Mouse (Mus musculus): Measurements from ENCODE around the gene Knstrn. TPM values are rescaled to one million over a fixed set of nuclear protein-coding genes. Genes with fewer than 3 reads are reported as not detected.

The Knstrn gene
- polyA plus RNA-seq, 1 experiment from 2014 or later, result 64.4 TPM

- H3K27me3 ChIP-seq, result no peaks in the 10 kb centered on the region
- DNase-seq (ENCODE audit: low read depth, low spot score), result no peak
- in situ Hi-C loops (cut with MboI; ENCODE audit: low pct_unique_long_range_greater_than_20kb), result loop anchor here (5.0 to 25.0 kb wide), 4 partner anchors 90 to 395 kb away; partner anchors contain the start of genes Ccdc9b and Srp14
- CTCF ChIA-PET, result interaction anchor here (5.0 kb wide), 1 partner anchor 119 kb away, joined by 23 read pairs; the partner anchor contains the start of gene Ccdc9b
- ATAC-seq, result no peak
- no peak for TF ChIP-seq CTCF (IDR thresholded peaks at IDR 0.05)
- POLR2A ChIA-PET, result interaction anchor here (0.6 to 1.9 kb wide), 3 partner anchors 117 to 1101 kb away, joined by 3 to 4 read pairs (median 3); no protein-coding TSS in a partner anchor
Observed at GRCm38 (mm10) chr2:118881956-118882355, 68.2 kb downstream of the Knstrn start.

DNA sequence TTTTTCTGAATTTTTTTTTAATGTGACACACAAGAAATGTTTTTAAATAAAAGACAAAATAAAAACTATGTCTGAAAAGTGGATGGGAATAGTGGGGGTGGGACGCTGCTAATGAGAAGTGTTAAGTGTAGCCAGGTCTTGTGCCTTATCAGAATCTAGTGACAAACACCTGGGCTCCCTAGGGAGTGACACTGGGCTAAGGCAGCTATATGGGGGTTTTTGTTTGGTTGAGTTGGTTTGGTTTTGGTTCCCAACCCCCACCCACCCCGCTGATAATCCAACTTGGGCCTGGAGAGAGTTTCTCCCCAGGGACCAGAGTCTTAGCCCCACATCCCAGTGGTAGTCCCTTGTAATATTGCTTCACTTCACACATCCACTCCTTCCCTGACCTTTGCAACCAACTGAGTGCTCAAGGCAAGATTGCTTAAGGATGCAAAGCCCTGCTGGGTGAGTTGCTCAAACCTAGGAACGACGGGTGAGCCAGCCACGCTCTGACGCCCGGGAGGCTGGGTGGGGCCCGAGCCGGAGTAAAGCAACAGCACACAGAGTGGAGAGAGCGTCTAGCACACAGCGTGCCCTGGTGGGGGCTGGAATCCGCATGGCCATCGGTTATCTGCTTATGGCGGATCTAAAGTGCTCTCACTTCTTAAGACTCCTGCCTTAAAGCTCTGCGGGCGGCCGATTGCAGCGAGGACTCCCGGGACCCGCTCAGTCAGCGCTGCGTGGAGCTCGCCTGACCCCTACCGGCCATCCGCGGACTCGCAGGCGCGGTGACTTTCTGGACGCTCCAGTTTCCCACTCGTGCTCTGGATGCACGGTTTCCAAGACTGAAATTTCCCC is 69.3 kb downstream of the Knstrn start:
- POLR2A ChIA-PET, result interaction anchor here (0.6 to 1.9 kb wide), 3 partner anchors 119 to 403 kb away, joined by 3 to 4 read pairs (median 3); partner anchors contain the start of gene Srp14
- peak; percentile 25 for ATAC-seq
- in situ Hi-C loops (cut with MboI; ENCODE audit: low pct_unique_long_range_greater_than_20kb), result loop anchor here (5.0 to 25.0 kb wide), 4 partner anchors 91 to 396 kb away; partner anchors contain the start of genes Ccdc9b and Srp14
- H3K27me3 ChIP-seq, result no peaks in the 10 kb centered on the region
- peak; percentile 100 for TF ChIP-seq CTCF (IDR thresholded peaks at IDR 0.05)
- CTCF ChIA-PET, result interaction anchor here (0.6 to 5.0 kb wide), 9 partner anchors 92 to 149 kb away, joined by 3 to 23 read pairs (median 3); partner anchors contain the start of genes Ccdc9b and Disp2
- DNase-seq (ENCODE audit: low read depth, low spot score), result no peak

- no peak for TF ChIP-seq CTCF (IDR thresholded peaks at IDR 0.05)
- DNase-seq (ENCODE audit: low read depth, low spot score) (no peak), ATAC-seq (no peak)
- H3K27me3 ChIP-seq, result no peaks in the 10 kb centered on the region
- in situ Hi-C loops (cut with MboI; ENCODE audit: low pct_unique_long_range_greater_than_20kb), result loop anchor here (25.0 kb wide), 1 partner anchor 400 kb away; the partner anchor contains the start of gene Srp14
- ChIA-PET CTCF (interaction anchor here (1.2 kb wide), 1 partner anchor 164 kb away, joined by 3 read pairs; no protein-coding TSS in a partner anchor), POLR2A (interaction anchor here (0.6 to 0.9 kb wide), 2 partner anchors 123 to 124 kb away, joined by 3 read pairs; no protein-coding TSS in a partner anchor)
Observed at GRCm38 (mm10) chr2:118887440-118887839, 73.6 kb downstream of the Knstrn start.

DNA sequence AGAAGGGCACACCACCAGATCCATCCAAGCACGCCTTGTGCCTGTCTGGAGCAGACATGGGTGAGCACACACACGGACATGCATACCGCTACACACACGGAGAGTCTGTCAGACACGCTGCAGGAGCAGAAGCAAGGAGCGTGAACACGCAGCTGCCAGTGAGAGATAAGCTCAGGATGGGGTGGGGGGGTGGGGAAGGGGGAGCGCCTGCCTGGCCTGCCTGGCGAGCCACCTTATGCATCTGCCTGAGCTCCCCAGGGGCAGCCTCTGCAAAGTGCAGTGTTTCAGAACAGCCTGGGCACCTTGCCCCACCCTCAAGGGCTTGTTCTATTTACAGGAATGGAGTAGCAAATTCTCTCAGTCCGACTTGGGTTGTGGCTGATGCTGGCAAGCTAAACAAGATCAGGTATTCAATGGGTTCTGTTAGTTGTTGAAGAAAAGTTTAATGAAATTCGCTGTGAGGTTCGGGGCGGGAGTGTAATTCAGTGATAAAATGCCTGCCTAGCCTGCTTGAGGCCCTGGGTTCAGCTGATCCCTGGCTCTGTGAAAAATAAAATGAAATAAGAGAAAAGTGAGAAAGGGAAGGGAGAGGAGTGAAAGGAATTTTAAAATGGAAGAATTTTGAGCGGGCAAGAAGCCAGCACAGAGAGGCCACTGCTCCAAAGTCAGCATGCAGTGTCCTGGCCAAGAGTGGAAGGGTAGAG is 74.2 kb downstream of the Knstrn start:
- ATAC-seq, result no peak
- CTCF ChIA-PET, result interaction anchor here (1.2 kb wide), 1 partner anchor 165 kb away, joined by 3 read pairs; no protein-coding TSS in a partner anchor

GRCm38 (mm10) chr2:118891173-118891572 is 77.4 kb downstream of the Knstrn start:
- in situ Hi-C loops (cut with MboI; ENCODE audit: low pct_unique_long_range_greater_than_20kb), result loop anchor here (25.0 kb wide), 1 partner anchor 404 kb away; the partner anchor contains the start of gene Srp14
- H3K27me3 ChIP-seq, result peaks cover 14% of the 10 kb centered on the region

More for the DNA sequence above, 74.2 kb downstream of the Knstrn start:
- no peak for TF ChIP-seq CTCF (IDR thresholded peaks at IDR 0.05)
- POLR2A ChIA-PET, result interaction anchor here (0.9 kb wide), 1 partner anchor 124 kb away, joined by 3 read pairs; no protein-coding TSS in a partner anchor
- no peak for DNase-seq (ENCODE audit: low read depth, low spot score)
- H3K27me3 ChIP-seq, result no peaks in the 10 kb centered on the region
- in situ Hi-C loops (cut with MboI; ENCODE audit: low pct_unique_long_range_greater_than_20kb), result loop anchor here (25.0 kb wide), 1 partner anchor 401 kb away; the partner anchor contains the start of gene Srp14

DNA sequence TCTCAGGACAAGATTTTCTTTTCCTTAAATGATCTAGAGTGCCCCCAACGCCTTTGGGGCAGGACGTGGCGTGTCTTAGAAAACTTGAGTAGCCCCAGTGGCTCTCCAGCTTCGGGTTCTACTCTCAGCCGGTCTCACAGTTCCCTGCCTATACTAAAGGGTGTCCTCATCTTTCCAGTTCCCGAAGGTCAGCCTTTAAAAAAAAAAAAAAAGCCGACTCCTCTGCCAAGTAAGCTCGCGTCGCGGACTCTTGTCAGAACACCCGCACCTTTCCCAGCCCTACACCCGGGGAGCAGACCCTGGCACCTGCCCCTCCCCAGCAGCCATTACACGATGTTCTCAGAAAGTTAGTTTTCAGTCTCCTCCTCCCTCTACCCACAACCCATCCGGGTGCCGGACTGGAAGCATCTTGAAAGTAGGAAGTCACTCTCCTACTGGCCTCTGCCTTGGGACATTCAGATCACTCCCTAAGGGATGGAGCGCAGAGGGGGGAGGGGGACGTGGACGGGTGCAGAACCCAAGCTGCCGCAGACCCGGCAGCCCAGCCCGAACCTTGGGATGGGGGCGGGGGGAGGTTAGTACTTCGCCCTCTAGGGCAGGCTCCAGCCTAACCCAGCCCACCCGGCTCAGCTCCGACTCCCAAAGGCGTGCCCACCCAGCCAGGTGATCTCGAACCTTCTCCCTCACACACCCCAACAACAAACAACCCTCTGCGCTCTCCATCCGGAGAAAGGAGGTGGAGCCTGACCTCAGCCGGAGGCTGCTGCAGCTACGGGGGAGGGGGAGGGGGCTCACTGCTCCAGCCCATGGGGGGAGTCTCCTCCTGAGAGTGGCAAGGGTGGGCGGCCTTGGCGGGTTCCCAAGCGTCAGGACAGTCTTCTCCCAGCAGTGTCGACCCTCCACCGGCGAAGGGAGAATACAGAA is 82.4 kb downstream of the Knstrn start:
- H3K27me3 ChIP-seq, result peaks cover 31% of the 10 kb centered on the region
- DNase-seq (ENCODE audit: low read depth, low spot score), result no peak
- TF ChIP-seq CTCF (IDR thresholded peaks at IDR 0.05), result no peak
- CTCF ChIA-PET, result no interaction called here
- in situ Hi-C loops (cut with MboI; ENCODE audit: low pct_unique_long_range_greater_than_20kb), result loop anchor here (25.0 kb wide), 1 partner anchor 409 kb away; the partner anchor contains the start of gene Srp14
- POLR2A ChIA-PET, result interaction anchor here (0.7 kb wide), 1 partner anchor 165 kb away, joined by 3 read pairs; no protein-coding TSS in a partner anchor
- no peak for ATAC-seq

More at GRCm38 (mm10) chr2:118891173-118891572, 77.4 kb downstream of the Knstrn start:
- TF ChIP-seq CTCF (IDR thresholded peaks at IDR 0.05), result no peak
- ATAC-seq, result no peak
- POLR2A ChIA-PET, result no interaction called here
- CTCF ChIA-PET, result no interaction called here
- no peak for DNase-seq (ENCODE audit: low read depth, low spot score)

DNA sequence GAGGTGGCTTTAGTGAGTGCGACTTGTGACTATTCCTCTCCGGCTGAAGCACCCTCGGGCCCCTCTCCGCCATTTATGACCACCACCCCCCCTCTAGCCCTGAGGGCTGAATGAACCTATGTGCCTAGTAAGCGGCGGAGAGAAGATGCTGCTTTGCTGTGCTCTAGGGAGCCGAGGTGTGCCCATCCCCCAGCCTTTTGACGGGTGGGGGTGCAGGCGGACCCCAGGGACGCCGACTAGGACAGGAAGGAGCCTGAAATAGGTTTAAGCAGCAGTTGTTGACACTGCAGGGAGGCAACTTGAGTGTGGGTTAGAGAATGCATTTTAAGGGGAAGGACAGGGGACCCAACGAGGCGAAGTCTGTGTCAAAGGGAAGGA is 83.1 kb downstream of the Knstrn start:
- H3K27me3 ChIP-seq, result peaks cover 31% of the 10 kb centered on the region
- in situ Hi-C loops (cut with MboI; ENCODE audit: low pct_unique_long_range_greater_than_20kb), result loop anchor here (25.0 kb wide), 1 partner anchor 410 kb away; the partner anchor contains the start of gene Srp14
- ATAC-seq, result no peak
- DNase-seq (ENCODE audit: low read depth, low spot score), result no peak
- no peak for TF ChIP-seq CTCF (IDR thresholded peaks at IDR 0.05)
- ChIA-PET CTCF (no interaction called here), POLR2A (no interaction called here)

DNA sequence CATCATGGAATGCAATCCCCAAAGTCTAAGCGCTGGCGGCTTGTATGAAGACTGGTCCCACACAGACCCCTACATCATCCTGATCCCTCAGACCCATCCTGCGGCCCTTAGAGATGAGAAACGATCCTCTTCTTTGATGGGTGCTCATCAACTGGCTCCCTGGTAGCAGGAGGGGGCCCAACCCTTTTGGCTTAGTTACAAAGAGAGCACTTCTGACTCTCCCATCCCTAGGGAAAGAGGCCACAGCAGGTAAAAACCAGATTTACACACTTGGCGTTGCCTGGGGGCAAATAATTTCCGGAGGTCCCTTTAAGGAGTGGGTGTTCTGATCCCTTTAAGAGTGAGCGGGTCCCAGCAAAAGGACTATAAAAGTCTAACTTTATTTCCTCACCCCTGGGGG is 83.6 kb downstream of the Knstrn start:
- DNase-seq (ENCODE audit: low read depth, low spot score) (no peak), ATAC-seq (no peak)
- TF ChIP-seq CTCF (IDR thresholded peaks at IDR 0.05), result no peak
- H3K27me3 ChIP-seq, result peaks cover 31% of the 10 kb centered on the region
- ChIA-PET CTCF (no interaction called here), POLR2A (interaction anchor here (0.7 kb wide), 1 partner anchor 302 kb away, joined by 9 read pairs; no protein-coding TSS in a partner anchor)
- in situ Hi-C loops (cut with MboI; ENCODE audit: low pct_unique_long_range_greater_than_20kb), result loop anchor here (25.0 kb wide), 1 partner anchor 410 kb away; the partner anchor contains the start of gene Srp14

- H3K27me3 ChIP-seq, result peaks cover 31% of the 10 kb centered on the region
- no peak for ATAC-seq
- ChIA-PET POLR2A (interaction anchor here (0.7 kb wide), 1 partner anchor 303 kb away, joined by 9 read pairs; no protein-coding TSS in a partner anchor), CTCF (no interaction called here)
- DNase-seq (ENCODE audit: low read depth, low spot score), result no peak
- TF ChIP-seq CTCF (IDR thresholded peaks at IDR 0.05), result no peak
- in situ Hi-C loops (cut with MboI; ENCODE audit: low pct_unique_long_range_greater_than_20kb), result loop anchor here (25.0 kb wide), 1 partner anchor 411 kb away; the partner anchor contains the start of gene Srp14
Observed at GRCm38 (mm10) chr2:118897808-118898207, 84.0 kb downstream of the Knstrn start.

All from Patski (cell line).